Mouse (Mus musculus) intestine, embryonic 15.5 days (tissue): ENCODE measurements at regions not wholly inside any gene's neighbourhood (a gene's known extent, or its start where the extent isn't known, plus 50 kb on each side); places are given as distances from the start of the nearest gene placed in this dataset.

ENCODE experiments used
- ATAC-seq: fragments of 200-750 bp; cut with Nextera tagmentation; 2 replicates; pipeline ENCODE4 v1.8.0; 2017; ENCODE audit warnings: moderate TSS enrichment, moderate library complexity
- H3K27ac ChIP-seq: fragments of 300-500 bp; sonication (generic); 2 replicates; pipeline ENCODE4 v1.5.1; 2015; ENCODE audit warnings: mild to moderate bottlenecking, inconsistent platforms
- H3K27me3 ChIP-seq: fragments of 300-500 bp; sonication (generic); replicated peaks from 2 replicates; pipeline ENCODE4 v1.6.1; 2015; ENCODE audit warnings: inconsistent platforms
- H3K36me3 ChIP-seq: fragments of 300-500 bp; sonication (generic); 2 replicates; pipeline ENCODE4 v1.6.1; 2015; ENCODE audit warnings: inconsistent platforms
- H3K4me1 ChIP-seq: fragments of 300-500 bp; sonication (generic); replicated peaks from 2 replicates; pipeline ENCODE4 v1.6.1; 2015; ENCODE audit warnings: inconsistent platforms
- H3K4me2 ChIP-seq: fragments of 300-500 bp; sonication (generic); replicated peaks from 2 replicates; pipeline ENCODE4 v1.6.1; 2015; ENCODE audit warnings: mild to moderate bottlenecking, inconsistent platforms
- H3K4me3 ChIP-seq: fragments of 300-500 bp; sonication (generic); replicated peaks from 2 replicates; pipeline ENCODE4 v1.5.1; 2015; ENCODE audit warnings: inconsistent platforms
- H3K9ac ChIP-seq: fragments of 300-500 bp; sonication (generic); 2 replicates; pipeline ENCODE4 v1.6.1; 2015; ENCODE audit warnings: inconsistent platforms
- H3K9me3 ChIP-seq: fragments of 300-500 bp; sonication (generic); 2 replicates; pipeline ENCODE4 v1.6.1; 2016; ENCODE audit warnings: inconsistent platforms
- WGBS: fragments of 180-500 bp; shearing (Covaris S2); methylation state at CpG from one replicate; pipeline ENCODE4 v1.1.7; 2015; 5-methylcytosine and 5-hydroxymethylcytosine counted together

DNA sequence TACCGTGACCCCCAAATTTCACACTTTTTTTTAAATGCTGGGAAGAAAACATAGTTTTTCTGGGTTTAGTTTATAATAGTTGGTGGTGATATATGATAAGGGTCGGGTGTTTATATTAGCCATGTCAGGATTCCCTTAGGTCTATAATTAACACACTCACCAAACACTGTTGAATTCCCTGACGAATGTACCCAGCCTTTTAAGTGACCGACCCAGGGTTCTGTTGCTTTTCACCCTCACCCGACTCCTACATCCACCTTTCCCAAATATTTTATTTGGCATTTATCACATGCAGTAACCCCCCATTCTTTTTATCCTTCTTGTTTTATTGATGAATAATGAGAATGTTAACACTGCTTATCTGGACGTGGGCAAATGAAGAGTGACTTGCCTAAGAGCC, 389.1 kb upstream of the Fam241a start:
- H3K27ac ChIP-seq, result no peak overlapping the region
- no peak overlapping the region for H3K4me3 ChIP-seq
- H3K4me2 ChIP-seq, result no peak overlapping the region
- no peaks in the 10 kb centered on the region for H3K36me3 ChIP-seq
- ATAC-seq, result no peak
- 33% methylated on average over 6 of the region's 6 CpGs for WGBS
- no peaks in the 10 kb centered on the region for H3K4me1 ChIP-seq
- H3K9ac ChIP-seq, result no peak overlapping the region
- no peaks in the 10 kb centered on the region for H3K9me3 ChIP-seq
- H3K27me3 ChIP-seq, result no peaks in the 10 kb centered on the region

DNA sequence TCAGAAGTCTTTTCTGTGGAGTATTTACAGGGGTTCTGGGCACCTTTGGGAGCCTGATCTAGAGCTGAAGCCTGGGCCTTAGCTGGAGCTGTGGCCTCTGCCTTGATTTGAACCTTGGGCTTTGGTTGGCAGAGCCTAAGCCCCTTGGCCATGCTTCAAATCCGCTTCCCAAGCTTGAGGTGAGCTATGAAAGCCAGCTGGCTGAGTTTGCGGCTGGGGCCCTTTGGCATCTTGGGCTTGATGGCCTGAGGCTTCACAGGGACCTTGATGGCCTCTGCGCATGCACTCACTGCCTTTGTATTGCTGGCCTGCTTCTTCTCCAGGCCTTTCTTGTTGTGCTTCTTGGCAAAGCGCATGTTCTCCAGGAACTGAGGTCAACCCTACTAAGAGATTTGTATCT, 384.5 kb upstream of the Fam241a start:
- no peak for ATAC-seq
- Histone ChIP-seq H3K4me1 (no peaks in the 10 kb centered on the region), H3K4me2 (no peak overlapping the region), H3K36me3 (no peaks in the 10 kb centered on the region), H3K9me3 (no peaks in the 10 kb centered on the region), H3K4me3 (no peak overlapping the region), H3K27ac (no peak overlapping the region), H3K9ac (no peak overlapping the region), H3K27me3 (no peaks in the 10 kb centered on the region)
- 98% methylated on average over 4 of the region's 4 CpGs for WGBS

DNA sequence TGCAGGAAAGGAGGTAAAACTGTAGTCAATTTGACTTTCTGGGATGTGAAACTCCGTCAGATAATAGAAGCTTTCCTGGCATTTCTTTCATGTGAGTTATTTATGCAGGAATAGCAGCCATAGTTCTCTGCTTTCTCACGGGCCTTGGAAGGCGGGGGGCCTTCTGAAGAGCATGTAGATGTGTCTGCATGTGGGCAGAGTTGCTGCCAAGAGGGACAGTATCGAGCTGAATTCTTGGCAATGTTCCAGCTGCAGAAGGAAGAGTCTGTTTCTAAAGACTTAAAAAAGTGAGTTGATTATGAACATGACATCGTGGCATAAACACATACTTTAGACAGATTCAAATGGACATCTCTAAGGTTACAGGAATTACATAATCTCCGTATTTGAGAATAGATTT, 374.5 kb upstream of the Fam241a start:
- Histone ChIP-seq H3K27ac (no peak overlapping the region), H3K36me3 (no peaks in the 10 kb centered on the region), H3K27me3 (no peaks in the 10 kb centered on the region), H3K4me3 (no peak overlapping the region), H3K4me2 (no peak overlapping the region), H3K4me1 (no peaks in the 10 kb centered on the region), H3K9me3 (no peaks in the 10 kb centered on the region), H3K9ac (no peak overlapping the region)
- 32% methylated on average over 6 of the region's 6 CpGs for WGBS
- no peak for ATAC-seq

DNA sequence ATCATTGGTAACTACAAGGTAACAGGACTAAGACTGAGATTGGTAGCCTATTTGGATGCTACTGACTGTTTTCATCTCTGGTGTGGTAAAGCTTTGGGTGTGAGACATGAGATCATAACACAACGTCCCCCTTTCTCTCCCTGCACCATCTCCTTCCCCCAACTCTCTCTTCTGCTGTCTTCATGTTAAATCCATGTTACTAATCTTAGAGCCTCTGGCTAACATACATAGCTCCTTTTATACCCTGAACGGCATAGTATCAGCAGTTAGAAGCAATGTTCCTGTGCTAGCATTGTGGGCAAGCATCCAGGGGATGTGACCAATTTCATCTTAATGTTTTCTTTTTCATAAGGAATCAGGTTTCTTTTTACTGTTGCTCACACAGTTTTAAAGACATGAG, 365.1 kb upstream of the Fam241a start:
- Histone ChIP-seq H3K9ac (no peak overlapping the region), H3K36me3 (no peaks in the 10 kb centered on the region), H3K4me2 (no peak overlapping the region), H3K4me3 (no peak overlapping the region), H3K9me3 (no peaks in the 10 kb centered on the region), H3K27ac (no peak overlapping the region), H3K4me1 (no peaks in the 10 kb centered on the region), H3K27me3 (no peaks in the 10 kb centered on the region)
- no peak for ATAC-seq
- 67% methylated on average over 2 of the region's 2 CpGs for WGBS

DNA sequence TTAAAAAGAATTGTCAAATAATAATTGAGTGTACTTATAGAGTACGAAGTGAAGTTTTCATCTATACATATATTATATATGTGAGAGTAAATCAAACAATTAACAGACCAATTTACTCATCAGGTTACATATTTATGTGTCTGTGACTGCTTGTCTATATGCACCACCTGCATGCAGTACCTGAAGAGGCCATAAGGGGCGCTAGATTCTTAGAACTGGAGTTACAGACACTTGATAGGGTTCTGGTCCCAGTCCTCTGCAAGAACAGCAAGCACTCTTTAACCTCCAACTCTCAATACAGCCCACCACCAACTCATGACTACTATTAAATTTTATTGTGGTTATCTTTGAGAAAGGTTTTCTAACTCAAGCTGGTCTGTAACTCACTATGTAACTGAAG, 351.7 kb upstream of the Fam241a start:
- H3K27ac ChIP-seq, result no peak overlapping the region
- 63% methylated on average over 2 of the region's 2 CpGs for WGBS
- no peaks in the 10 kb centered on the region for H3K4me1 ChIP-seq
- no peaks in the 10 kb centered on the region for H3K36me3 ChIP-seq
- no peaks in the 10 kb centered on the region for H3K9me3 ChIP-seq
- H3K4me3 ChIP-seq, result no peak overlapping the region
- ATAC-seq, result no peak
- no peaks in the 10 kb centered on the region for H3K27me3 ChIP-seq
- no peak overlapping the region for H3K4me2 ChIP-seq
- no peak overlapping the region for H3K9ac ChIP-seq

DNA sequence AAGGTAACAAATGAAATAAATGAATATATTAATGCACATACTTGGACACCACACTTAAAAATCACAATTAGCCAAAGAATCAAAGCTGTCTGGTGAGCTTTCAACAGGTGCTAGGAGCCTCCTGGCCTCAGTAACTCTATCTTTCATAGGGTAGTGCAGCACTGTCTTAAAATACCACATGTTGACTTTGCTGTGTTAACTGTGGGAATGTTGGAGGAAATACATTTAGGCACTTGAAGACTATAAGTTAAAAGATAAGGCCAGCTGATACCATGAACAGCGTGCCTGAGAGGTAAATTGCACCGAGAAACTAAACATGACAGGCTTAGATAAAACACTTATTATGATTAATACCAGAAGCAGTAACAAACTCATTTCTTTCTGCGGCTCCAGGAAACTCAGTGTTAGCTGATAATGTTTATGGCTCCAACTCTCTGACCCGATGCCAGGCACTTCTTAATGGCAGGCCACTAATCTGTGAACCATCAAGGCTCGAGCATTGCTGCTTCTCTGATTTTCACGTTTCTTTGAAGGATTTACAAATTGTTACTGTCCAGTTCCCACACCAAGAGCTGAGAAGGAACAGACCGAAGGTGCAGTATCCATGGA, 343.8 kb upstream of the Fam241a start:
- WGBS, result 16% methylated on average over 7 of the region's 7 CpGs
- Histone ChIP-seq H3K9ac (no peak overlapping the region), H3K27me3 (no peaks in the 10 kb centered on the region), H3K4me1 (no peaks in the 10 kb centered on the region), H3K27ac (no peak overlapping the region), H3K36me3 (no peaks in the 10 kb centered on the region), H3K4me2 (no peak overlapping the region), H3K4me3 (no peak overlapping the region), H3K9me3 (no peaks in the 10 kb centered on the region)
- ATAC-seq, result peak; percentile 85

DNA sequence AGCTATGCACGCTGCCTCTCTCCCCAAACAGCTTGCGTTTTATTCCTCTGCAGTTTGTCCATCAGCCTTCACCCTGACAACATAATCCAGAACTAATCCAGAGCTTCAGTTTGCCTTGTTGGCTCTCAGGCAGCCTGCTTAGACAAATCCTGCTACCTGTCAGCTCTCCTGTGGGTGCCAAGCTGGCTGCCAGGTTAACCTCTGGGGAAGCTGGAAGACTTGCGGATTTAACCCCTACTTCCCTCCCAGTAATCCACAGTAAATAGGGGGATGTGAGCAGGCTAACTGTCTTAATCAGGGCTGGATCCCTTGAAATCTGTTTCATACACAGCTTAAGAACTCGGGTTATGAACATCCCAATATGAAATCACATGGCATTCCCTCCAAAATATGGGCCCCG, 334.3 kb upstream of the Fam241a start:
- Histone ChIP-seq H3K4me3 (no peak overlapping the region), H3K9ac (no peak overlapping the region), H3K36me3 (no peaks in the 10 kb centered on the region), H3K4me1 (no peaks in the 10 kb centered on the region), H3K4me2 (no peak overlapping the region), H3K27ac (no peak overlapping the region), H3K27me3 (no peaks in the 10 kb centered on the region), H3K9me3 (no peaks in the 10 kb centered on the region)
- no peak for ATAC-seq
- WGBS, result 69% methylated on average over 5 of the region's 5 CpGs

DNA sequence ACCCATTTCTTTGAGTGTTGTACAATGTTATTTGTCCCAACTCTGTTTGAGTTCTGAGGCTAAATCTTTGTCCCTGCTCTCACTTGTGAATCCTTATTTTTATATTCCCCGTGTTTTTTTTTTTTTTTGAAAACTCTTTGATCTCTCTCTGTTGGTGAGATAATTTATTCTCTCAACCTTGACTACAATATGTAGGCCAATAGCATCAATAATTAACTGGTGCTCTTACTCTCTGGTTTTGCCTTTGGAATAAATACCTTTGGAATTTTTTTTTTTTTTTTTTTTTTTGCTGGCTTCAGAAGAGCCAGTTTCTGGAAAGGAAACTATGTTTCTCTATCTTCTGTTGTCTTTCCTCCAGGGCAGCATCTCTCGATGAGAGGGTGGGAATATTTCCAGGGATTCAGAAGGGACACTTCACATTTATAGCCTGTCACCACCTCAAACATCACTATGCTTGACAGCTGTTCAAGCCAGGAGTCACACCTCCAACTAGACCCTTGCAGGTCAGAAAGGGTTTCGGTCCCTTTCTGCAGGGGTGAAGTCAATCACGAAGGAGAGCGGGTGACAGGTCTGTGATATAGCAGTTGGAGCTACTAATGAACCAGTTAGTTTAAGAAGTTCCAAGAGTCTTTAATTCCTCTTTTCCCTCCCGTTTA, 330.9 kb upstream of the Fam241a start:
- no peak for ATAC-seq
- Histone ChIP-seq H3K4me3 (no peak overlapping the region), H3K36me3 (no peaks in the 10 kb centered on the region), H3K4me1 (no peaks in the 10 kb centered on the region), H3K9ac (no peak overlapping the region), H3K27me3 (no peaks in the 10 kb centered on the region), H3K4me2 (no peak overlapping the region), H3K27ac (no peak overlapping the region), H3K9me3 (no peaks in the 10 kb centered on the region)
- 73% methylated on average over 6 of the region's 6 CpGs for WGBS

DNA sequence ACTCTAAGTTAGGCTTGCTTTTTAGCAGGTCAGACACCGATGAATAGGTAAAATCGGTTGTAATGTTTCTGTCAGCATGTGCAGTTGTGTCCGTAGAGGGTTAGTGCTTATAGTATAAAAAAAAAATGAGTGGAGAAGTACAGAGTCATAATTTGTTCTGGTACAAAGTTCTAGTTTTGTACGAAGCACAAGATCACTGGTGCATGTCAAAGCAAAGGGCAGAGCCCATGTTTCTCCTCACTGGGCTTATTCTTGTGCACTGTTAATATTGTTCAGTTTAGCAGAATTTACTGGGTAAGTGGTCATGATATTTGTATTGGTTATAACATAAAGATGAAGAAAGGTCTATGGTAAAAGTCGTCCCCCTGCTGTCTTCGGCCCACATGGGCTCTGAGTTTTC, 330.4 kb upstream of the Fam241a start:
- no peak overlapping the region for H3K4me3 ChIP-seq
- ATAC-seq, result no peak
- 76% methylated on average over 6 of the region's 6 CpGs for WGBS

DNA sequence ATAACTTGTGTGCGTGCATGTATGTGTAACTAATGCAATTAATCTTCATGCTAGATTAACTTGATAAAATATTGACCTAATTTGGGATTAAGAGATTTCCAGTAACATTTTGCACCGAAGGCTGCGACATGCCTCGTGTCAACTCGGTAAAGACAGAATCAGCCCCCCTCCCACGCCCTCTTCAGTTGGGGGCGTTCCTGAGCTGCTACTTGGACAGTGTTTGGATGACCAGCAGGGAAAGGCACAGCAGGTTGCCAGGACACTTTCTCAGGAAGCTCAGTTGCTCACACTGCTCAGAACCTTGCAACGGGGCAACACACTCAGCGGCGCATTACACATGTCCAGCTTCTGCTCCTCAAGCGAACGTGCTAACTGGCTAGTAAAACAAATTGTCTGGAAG, 326.2 kb upstream of the Fam241a start:
- Histone ChIP-seq H3K9me3 (no peaks in the 10 kb centered on the region), H3K36me3 (no peaks in the 10 kb centered on the region), H3K4me1 (no peaks in the 10 kb centered on the region), H3K9ac (no peak overlapping the region), H3K27me3 (no peaks in the 10 kb centered on the region), H3K27ac (no peak overlapping the region), H3K4me2 (no peak overlapping the region), H3K4me3 (no peak overlapping the region)
- 52% methylated on average over 12 of the region's 12 CpGs for WGBS
- no peak for ATAC-seq

More for the DNA sequence above, 330.4 kb upstream of the Fam241a start:
- Histone ChIP-seq H3K9ac (no peak overlapping the region), H3K4me1 (no peaks in the 10 kb centered on the region), H3K27ac (no peak overlapping the region), H3K36me3 (no peaks in the 10 kb centered on the region), H3K9me3 (no peaks in the 10 kb centered on the region), H3K4me2 (no peak overlapping the region), H3K27me3 (no peaks in the 10 kb centered on the region)

DNA sequence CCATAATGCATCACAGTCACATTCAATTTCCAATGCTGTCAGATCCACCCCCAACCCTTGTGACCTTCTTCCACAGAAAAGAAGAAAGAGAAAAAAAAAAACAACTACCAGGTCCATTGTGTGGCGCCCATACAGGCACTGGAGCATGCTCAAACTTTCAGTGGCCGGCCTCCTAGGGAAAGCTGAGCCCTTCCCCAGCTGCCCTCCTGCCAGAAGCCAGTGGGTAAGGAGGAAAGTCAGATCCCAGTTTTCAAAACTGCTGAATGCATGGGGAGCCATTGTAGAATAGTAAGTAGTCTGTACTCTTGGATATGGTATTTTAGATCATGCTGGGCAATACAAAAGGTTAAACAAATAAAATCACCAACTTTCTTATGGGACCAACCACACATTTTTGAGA, 325.5 kb upstream of the Fam241a start:
- H3K36me3 ChIP-seq, result no peaks in the 10 kb centered on the region
- H3K9ac ChIP-seq, result no peak overlapping the region
- no peak overlapping the region for H3K27ac ChIP-seq
- ATAC-seq, result no peak
- no peak overlapping the region for H3K4me3 ChIP-seq
- 91% methylated on average over 2 of the region's 2 CpGs for WGBS
- H3K4me2 ChIP-seq, result no peak overlapping the region
- H3K27me3 ChIP-seq, result no peaks in the 10 kb centered on the region
- H3K4me1 ChIP-seq, result no peaks in the 10 kb centered on the region
- H3K9me3 ChIP-seq, result no peaks in the 10 kb centered on the region

DNA sequence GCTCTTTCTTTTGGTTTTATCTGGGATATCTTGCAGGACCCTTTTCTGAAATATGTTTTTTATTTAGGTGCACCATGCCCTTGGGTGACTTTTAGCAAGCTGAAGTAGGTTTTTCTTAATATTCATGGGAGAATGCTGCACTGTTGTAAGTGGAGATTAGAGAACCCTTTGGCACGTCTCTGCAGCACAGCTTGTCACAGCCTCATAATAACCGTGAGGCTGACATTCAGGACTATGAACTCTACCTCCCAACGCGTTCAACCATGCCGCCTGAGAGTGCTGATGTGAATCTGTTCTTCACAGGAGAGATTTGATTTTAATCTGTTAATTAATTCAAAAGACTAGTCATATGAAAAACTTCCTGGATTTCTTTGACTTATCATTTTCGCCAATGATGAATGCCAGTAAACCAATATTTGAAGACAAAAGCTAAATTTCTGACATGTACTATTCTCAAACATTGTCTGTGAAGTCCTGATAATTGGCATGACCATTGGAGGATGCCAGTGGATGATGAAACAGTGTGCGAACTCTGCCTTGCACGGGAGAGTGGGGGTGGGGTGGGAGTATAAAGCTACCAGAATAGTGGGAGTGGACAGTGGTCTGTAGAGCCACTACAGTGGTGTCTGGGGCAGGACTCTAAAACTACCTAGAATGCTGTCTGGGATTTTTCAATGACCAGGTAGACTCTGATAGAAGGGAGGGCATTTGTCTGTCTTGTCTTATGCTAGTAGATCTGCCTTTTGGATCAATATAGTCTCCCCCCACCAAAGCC, 324.8 kb upstream of the Fam241a start:
- no peak overlapping the region for H3K9ac ChIP-seq
- no peaks in the 10 kb centered on the region for H3K27me3 ChIP-seq
- H3K36me3 ChIP-seq, result no peaks in the 10 kb centered on the region
- H3K4me3 ChIP-seq, result no peak overlapping the region
- H3K27ac ChIP-seq, result no peak overlapping the region
- ATAC-seq, result no peak
- H3K9me3 ChIP-seq, result no peaks in the 10 kb centered on the region
- 92% methylated on average over 8 of the region's 8 CpGs for WGBS
- no peak overlapping the region for H3K4me2 ChIP-seq
- H3K4me1 ChIP-seq, result no peaks in the 10 kb centered on the region
